Mouse (Mus musculus) layer of hippocampus, postnatal 10 days (tissue): ENCODE measurements around the gene Clec4n. TPM values are rescaled to one million over a fixed set of nuclear protein-coding genes. Genes with fewer than 3 reads are reported as not detected.
A peak's percentile ranks its signal among the peaks of the same experiment; 100 is the strongest.
"Not testable (repeated sequence)": the region's sequence is repeated elsewhere in the genome, so short reads cannot be mapped to it uniquely, and the experiment has no call there.

Experiments
- DNase-seq, 2 experiments: peaks; one replicate each; pipeline ENCODE4 v3.0.0; 2021; ENCODE audit warnings: low spot score in 2 of 2
- long read RNA-seq: library from polyadenylated mRNA; stranded (forward); transcript quantifications from one replicate; pipeline ENCODE4 v2.0.0, GENCODE M21; 2023
- total RNA-seq, 2 experiments: library from RNA; stranded (reverse); gene quantifications; 2 replicates each; pipeline ENCODE4 v1.2.3; 2021

Clec4n gene
- not detected for total RNA-seq
- long read RNA-seq, partial matches to known transcripts, result 0 of 1 reads
- long read RNA-seq, other reads (novel, unspliced or antisense), result 1 of 1 reads

DNA sequence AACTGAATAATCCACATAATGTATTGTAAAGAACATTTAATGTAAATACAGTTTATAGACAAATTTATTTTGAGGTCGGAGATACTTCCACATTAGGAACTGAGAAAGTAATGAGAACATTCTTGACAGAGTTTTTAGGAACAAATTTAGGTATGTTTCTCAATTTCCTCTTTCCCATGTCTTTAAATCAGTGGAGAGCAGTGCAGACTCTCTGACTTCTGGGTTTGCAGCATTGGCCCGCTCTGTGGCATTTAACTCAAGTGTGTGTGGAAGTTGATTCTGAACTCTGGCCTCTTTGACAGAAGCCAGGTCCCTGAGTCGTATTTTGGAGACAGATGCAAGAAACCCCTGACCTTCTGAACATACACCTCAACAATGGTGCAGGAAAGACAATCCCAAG is at the start of gene Clec4n:
TSS of gene Clec4n (plus strand) at position 200 of the 400 bp plus-strand sequence.
- no peak for DNase-seq

DNA sequence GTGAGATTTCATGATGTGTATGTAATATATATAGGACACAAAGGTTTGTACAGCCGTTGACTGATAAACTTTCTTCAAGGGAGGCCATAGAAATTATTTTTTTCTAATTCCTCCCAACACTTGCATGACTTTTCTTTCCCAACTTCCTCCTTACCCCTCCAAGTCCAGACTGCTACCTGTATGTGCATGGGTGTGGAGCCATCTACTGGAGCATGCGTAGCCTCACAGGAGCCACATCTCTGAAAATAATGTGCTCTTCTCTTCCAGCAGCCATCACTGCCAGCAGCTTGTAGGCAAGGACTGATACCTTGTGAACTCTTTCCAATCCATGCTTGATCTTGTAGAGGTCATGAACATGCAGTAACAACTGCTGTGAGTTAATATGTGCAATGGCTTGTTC is 44.8 kb upstream of the Clec4n start:
- peak in 1 of 2 experiments; percentile 11 for DNase-seq

DNA sequence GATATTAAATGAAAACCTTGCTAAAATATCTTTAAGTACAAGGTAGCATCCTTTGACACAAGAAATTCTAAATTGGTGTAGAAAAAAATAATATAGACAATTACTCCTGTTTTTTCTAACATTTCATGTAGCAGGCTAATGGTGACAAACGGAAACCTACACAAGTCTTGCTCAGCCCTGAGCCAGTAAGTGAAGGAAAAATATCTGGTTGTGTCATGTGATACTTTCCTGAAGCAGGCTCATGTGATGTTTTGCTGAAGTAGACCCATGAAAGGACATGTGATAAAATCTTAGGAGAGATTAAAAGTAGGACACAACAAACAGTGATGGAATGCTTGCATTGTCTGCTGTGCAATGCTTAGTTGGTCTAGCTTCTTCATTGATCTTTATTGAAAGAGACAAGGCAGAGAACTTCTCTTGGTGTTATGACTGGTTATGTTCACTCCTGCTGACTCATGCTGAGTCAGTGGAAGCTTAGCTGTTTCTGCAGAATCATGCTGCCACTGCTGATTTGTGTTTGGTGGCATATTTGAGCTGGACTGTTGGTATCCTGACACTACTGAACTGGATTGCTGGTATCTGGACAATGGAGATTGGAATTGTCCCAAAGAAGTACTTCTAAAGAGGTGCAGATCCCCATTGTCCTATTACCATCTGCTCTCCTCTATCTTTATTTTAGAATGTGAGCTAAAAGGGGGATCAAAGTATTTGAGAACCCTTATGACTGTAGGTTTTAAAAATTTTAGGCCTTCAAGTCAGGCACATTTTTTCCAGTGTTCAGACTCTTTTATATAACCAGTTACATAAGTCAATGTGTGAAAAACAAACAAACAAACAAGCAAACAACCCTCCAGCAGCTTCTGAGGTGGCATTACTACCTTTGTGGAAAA is 22.2 kb upstream of the Clec4n start:
- DNase-seq, result no peak

DNA sequence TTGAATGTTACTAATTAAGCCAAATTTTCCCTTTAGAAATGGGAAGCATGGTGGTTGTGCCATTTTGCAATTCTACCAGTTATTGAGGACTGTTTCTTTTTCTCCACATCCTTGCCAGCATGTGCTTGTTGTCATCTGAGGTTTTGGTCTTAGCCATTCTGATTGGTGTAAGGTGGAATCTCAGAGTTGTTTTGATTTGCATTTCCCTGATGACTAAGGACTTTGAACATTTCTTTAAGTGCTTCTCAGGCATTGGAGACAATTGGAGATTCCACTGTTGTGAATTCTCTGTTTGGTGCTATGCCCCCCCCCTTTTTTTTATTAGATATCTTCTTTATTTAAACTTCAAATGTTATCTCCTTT is 21.6 kb upstream of the Clec4n start:
- DNase-seq, result not testable (repeated sequence)

DNA sequence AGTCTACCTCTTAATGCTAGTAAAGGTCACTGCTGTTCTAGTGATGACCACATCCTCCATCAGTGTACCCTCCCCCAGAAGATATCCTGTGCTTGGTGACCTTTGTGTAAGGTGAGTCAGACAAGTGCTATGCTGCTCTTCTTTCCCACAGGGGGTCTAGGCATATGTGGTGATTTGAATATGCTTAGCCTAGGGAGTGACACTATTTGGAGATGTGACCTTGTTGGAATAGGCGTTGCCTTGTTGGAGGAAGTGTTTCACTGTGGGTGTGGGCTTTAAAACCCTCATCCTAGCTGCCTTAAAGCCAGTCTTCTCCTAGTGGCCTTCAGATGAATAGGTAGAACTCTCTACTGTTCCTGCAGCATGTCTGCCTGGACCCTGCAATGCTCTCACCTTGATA is 17.9 kb upstream of the Clec4n start:
- no peak for DNase-seq

DNA sequence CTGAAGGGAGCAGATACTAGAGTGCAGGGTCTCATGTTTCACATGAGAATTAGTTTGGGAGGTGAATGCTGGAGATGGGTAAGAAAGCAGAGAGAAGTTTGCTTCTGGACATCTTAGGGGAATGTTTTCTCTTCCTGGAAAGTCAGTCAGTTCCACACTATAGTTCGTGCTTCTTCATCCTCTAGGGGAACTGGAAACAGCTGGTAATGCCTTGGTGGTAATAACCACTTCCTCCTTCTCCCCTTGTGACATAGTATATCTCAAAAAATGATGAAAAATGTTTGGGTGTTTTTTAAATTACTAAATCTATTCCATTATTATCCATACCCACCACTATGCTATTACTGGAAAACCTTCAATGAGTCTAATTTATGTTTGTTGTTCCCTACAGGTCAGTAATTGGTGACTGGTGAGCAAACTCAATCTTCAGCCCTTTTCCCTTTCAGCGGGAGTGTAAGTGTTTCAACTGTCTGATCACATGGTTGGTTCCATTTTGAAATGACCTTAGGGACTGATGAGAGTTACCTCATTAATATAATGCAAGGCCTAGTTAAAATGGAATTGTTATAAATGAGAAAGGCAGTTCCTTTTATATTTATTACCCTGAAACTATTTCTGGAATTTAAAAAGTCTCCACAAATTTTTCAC is 2.0 kb upstream of the Clec4n start:
- no peak for DNase-seq

DNA sequence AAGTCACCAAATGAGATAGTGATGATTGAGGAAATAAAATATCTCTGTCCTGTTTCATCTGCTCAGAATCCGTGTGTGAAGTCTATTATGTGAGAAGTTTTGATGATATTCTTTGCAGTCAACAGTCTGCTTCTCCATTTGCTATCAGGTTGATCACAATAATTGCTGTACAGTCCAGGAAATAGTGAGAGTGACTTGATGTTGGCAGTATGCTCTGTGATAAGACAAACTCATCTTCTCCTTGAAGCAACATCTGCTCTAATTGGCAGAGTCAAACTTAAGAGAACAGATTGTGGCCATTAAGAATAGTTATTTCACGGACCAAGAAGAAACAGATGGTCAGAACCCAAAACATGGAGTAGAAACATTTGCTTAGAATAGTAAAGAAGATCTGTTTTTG is 1.5 kb downstream of the Clec4n start:
- no peak for DNase-seq

DNA sequence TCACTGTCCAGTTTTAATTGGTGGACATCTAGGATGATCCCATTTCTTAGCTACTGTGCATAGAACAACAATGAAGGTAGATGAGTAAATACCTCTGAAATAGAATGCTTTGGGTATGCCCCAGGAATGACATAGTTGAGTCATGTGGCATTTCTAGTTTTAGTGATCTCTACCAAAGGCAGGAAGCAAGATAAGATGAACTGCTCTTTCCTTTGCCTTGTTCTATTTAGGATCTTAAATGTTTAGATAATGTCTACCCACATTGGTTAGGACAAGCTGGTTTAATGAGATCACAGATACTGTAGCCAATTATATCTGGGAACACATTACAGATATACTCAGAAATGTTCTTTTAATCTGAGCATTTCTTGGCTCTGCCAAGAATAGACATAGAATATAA is 7.9 kb downstream of the Clec4n start:
- DNase-seq, result no peak

DNA sequence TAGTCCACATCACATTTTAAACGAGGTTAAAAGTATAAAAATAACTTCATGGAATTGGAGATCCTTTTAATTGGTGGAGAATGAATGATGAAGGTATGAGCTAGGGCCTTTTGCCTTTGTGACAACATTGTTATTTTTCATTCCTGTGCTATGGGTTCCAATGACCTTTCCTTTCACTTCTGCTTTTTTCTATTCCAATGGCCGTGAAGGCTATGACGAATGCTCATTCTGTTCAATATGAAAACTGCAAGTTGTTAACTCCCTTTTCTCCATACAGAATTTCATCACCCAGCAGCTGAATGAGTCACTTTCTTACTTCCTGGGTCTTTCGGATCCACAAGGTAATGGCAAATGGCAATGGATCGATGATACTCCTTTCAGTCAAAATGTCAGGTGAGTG is 14.6 kb downstream of the Clec4n start:
- no peak for DNase-seq

DNA sequence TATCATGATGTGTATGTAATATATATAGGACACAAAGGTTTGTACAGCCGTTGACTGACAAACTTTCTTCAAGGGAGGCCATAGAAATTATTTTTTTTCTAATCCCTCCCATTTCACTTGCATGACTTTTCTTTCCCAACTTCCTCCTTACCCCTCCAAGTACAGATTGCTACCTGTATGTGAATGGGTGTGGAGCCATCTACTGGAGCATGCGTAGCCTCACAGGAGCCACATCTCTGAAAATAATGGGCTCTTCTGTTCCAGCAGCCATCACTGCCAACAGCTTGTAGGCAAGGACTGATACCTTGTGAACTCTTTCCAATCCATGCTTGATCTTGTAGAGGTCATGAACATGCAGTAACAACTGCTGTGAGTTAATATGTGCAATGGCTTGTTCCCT is 19.2 kb downstream of the Clec4n start:
- not testable (repeated sequence) for DNase-seq

DNA sequence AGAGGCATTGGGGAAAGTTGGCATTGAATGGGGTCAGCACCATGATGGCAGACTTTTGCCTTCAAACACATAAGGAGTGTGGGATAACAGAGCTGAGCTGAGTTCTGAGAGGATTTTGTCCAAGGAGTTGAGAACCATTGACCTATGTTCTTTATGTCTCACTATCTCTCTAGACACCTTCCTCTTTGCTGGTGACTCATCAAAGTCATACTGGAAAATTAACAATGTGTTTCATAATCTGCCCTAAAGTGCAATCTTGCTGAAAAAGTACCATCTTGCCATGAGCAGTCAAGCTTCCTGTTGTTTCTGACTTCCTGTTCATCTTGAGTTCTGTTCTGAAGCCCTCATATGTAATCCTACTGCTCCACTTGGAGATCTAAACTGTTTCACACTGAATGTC is 23.1 kb downstream of the Clec4n start:
- DNase-seq, result no peak

DNA sequence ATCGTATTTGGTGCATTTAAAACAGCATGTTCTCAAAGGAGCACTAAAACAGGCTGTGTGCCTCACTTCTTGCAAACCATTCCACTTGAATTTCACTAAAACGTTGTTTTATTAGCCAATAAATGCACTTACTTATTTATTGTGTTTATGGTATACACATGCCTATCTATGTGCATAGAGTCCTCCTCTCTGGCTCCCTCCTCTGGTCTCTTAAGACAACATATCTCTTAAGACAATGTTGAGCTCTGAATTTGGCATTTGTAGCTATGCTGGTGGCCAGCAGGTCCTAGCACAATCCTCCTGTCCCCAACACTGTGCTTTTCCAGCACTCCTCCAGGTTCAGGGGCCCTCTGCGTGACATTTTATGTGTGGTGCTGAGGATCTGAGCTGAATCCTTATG is 29.3 kb downstream of the Clec4n start:
- no peak for DNase-seq

DNA sequence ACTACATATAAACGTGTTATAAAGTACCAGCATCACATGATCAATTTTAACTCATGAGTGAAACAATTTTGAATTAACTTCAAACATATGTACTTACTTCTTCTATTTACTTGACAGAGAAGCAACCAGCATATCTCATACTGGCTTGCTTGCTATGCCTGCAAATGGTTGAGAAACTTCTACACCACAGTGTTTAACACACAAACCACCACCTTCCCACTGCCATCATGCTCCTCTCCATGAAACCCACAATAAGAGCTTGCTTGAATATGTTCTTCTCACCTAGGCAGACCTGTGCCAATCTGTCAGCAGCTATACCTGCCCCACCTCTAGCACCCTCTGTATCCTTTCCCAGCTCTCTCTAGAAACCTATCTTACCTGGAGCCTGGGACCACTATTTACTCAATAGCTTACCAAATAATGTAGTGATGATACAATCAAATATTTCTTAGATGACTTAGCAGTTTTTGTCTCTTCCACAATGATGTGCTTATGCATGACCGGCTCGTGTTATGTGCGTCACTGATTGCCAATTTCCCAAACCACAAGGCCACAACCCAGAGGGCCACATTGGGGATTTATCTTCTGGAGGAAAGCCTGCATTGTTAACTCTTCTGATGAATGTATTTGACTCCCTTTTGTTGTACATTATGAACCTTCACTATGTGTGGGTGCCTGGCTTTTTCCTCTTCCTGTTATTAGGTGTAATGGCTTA is 30.4 kb downstream of the Clec4n start:
- no peak for DNase-seq

DNA sequence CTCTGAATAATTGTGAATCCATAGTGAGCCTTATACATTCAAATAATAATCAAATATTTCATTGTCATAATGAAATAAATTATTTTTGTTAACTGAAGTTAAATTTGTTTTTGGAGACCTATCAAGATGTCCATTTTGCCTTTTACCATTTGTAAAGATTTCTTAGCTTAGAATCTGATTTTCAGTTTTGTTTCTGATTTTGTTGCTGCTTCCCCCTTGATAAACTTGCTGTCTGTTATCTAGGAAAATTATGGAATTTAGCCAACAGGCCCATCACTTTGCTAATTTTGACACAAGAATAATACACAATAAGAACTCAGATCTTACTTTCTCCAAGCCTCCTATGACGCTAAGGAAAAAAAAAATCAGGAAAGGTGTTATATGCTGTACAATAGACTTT is 31.2 kb downstream of the Clec4n start:
- DNase-seq, result no peak

DNA sequence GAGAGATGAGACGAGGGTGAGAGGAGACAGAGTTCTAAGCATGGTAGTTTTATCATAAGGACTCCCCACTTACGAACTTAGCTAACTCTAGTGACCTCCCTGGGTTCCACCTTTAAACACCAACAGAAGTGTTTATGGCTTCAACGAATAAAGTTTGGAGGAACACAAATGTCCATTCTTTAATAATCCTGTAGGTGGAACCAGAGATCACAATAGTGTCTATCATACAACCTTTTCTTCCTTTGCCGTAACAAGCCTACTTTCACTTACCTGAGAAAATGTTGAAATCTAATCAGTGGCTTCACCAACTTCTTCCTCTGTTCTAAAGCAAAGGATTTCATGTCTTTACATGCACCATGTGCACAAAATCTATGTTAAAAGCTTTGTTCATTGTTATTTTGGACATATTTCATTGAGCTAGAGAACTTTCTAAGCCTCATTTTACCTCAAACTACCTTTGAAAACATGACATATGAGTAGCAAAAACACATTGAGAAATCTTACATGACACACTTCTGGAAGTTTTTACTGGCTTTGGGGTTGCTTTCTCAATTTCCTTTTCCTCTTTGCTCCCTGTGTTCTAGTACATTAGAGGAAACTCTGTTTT is 32.0 kb downstream of the Clec4n start, which contains the start of gene Clec4d:
TSS of gene Clec4d (plus strand) at position 557 of the 607 bp plus-strand sequence.
- DNase-seq, result no peak

DNA sequence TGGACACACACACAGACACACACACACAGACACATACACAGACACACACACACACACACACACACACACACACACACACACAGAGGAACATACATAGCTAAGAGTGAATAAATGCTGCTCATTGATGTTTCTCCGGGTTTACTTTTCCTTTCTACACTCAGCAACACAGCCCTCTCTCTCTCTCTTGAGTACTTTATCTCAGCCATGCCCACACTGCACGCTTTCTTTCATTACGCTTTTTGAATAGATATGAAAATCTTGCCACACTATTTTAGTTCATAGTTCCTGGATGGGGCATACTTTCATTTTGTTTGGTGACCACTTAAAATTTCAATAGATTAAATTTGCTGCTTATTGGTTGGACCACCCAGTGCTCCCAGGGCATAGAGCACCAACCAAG is 34.6 kb downstream of the Clec4n start:
- DNase-seq, result no peak

DNA sequence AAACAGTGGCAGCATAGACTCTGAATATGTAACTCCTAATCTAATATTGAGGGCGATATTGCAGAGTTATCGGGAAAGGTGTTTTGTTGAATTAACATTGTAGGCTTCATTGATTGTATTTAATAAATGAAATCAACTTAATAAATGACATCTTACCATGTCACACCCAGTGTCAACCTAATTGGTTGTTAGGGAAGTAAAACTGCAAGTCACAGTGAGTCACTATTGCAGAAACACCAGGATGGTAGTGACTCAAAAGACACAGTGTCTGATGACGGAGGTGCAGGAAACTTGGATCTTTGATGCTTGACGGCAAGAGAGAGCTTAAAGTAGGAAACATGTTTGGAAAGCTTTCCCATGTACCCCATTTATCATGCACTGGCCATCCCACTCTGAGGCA is 36.2 kb downstream of the Clec4n start:
- no peak for DNase-seq

DNA sequence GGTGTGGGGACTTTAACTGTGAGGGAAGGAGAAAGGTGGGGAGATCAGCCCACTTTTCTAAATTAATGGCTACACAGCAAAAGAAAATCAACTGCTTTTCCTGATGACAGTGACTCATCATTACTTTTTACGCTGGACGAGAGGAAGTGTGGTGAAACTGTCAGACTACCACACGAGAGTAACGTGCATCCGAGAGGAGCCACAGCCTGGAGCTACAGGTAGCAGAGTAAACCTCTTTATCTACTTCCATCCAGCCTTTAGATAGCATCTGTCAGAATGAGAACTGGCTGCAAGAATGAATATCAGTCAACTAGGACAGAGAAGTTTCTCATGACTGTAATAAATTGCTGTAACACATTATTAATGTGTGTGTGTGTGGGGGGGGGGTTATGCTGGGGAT is 37.3 kb downstream of the Clec4n start:
- DNase-seq, result no peak

DNA sequence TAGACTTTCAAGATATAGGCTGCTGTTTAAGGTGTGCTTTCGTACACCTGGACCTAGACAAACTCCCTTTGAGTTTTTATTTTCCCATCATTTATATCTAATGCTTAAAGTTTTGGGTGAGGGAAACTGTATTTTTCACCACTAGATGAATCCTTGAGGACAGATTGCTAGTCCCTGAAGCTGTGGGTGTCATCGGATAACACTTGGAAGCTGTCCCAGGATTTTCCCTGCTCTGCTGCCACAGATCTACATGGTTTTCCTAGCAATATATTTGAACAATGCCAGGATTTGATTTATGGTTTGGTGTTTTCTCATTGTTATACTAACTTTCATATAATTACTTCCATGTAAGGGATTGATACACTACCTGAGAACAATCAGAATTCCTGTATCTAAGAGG is 49.8 kb downstream of the Clec4n start:
- no peak for DNase-seq

DNA sequence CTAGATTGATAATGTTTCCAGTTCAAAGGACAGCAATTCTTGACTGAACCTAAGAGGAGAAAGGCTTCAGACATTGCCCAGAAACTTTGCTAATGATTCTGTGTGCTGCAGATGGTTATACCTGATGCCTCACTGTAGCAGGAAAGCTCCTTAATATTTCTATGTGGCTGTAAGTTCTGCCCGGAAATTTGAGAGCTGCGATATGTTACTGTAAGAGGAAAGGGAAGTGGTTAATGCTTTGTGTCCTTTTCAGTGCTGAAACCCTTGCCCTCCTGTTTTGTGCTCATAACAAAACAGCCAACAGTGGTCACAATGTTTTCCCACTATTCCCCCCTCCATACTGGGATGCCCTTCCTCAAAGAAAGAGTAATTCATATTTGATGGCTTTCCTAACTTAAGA is 56.7 kb downstream of the Clec4n start:
- DNase-seq, result no peak

DNA sequence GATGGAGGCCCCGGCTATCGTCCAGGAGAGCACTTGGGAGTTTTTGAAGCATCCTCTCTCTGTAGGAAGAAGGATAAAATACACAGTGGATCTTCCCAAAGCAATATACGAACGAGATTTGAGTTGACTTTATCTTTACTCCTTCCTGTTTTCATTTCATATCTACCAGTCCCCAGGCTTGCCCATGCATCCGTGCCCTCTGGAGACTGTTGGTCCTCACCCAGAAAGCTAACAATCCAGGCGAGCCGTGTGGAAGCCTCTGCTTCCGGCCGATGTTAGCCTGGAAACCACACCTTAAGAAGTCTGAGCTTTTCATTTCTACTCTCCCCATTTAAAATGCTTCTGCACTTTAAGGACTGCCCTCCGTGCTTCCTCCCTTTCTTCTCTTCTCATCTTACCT is 59.3 kb downstream of the Clec4n start:
- no peak for DNase-seq

DNA sequence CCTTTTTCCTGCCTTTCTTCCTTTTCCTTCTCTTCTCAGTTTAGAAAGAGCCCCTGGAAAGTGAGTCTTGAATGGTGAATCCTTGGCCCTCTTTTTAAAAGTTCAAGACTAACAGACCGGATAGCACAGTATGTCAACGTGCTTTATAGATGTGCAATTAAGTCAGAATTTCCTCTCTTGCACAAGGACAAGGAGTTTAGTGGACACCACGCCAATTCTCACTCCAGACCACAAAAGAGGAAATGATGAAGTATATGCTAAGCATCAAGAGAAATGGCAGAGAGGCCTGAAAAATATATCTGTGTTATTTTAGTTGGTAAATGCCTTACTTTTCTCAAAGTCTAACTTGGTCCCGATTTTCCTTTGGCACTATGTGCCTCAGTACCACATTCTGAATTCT is 60.1 kb downstream of the Clec4n start, which contains the start of gene Clec4e:
TSS of gene Clec4e (minus strand) at position 118 of the 400 bp plus-strand sequence.
- DNase-seq, result no peak
